Mouse (Mus musculus) liver, adult 2 months (tissue): ENCODE measurements at regions not wholly inside any gene's neighbourhood (a gene's known extent, or its start where the extent isn't known, plus 50 kb on each side); places are given as distances from the start of the nearest gene placed in this dataset.

ENCODE experiments used
- CTCF ChIP-seq: fragments of 200-500 bp; IDR thresholded peaks from 2 replicates; pipeline ENCODE4 v1.5.1; 2011; ENCODE audit warnings: low read depth, low read length, control low read depth
- POLR2A ChIP-seq: fragments of 200-500 bp; IDR thresholded peaks from 2 replicates; pipeline ENCODE4 v1.6.1; 2011; ENCODE audit warnings: low read length, control low read depth; ENCODE audit not compliant: insufficient read depth; ENCODE audit errors: extremely low read depth

DNA sequence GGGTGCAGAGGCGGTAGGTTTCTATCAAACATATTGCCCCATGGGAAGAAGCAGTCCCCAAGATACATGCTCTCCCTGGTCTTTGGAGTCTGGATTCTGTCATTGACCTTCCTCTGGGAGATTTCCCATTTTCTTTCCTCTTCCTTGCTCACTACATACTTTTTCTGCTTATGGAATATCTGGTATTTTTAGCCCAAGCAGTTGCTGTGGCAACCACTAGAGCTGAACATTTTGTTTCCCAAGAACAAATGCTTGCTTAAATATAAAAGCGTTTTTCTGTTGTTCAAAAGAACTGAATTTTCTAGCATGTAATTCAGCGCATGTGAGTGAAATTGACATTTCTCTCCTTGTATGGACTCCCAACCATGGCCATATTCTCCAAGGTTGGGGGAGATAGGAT lies 112.7 kb upstream of the Dpt start:
- TF ChIP-seq POLR2A, result no peak
- no peak for TF ChIP-seq CTCF
